Comparison of ENCODE assay signal across 29 mouse cellular contexts in genomic region chr5:39374199-39374598, GRCm38 (mm10).
"Had no signal": no experiment of that assay in that cellular context is flagged by ENCODE, and none has a peak within 500 bp of the region (broad histone marks: within the 10 kb centered on the region; RNA-seq: fewer than 3 reads in every experiment).

No protein-coding gene starts in this region.

- DNase-seq: heart, postnatal 10 days; heart, postnatal 14 days; heart, postnatal 36 days; heart, postnatal 4 days; kidney, adult 11 months; kidney, adult 18-20 months; kidney, adult 2 months; kidney, adult 8-10 months; kidney, adult 9 months; kidney, postnatal 10 days; kidney, postnatal 14 days; kidney, postnatal 25 days; kidney, postnatal 36 days; kidney, postnatal 4 days; layer of hippocampus, adult 9-11 months; layer of hippocampus, postnatal 36 days had no signal

- ATAC-seq: hindbrain, embryonic 16.5 days; hindbrain, postnatal 0 days; inflammation-experienced regulatory T-cells, adult 6 months; intestine, embryonic 15.5 days; intestine, embryonic 16.5 days; intestine, postnatal 0 days had no signal

- H3K27me3 ChIP-seq: heart, embryonic 12.5 days; heart, embryonic 13.5 days; heart, embryonic 15.5 days; hindbrain, embryonic 12.5 days; hindbrain, embryonic 13.5 days; hindbrain, embryonic 15.5 days; intestine, embryonic 15.5 days; kidney, embryonic 15.5 days had no signal
